15 mouse cellular contexts compared by ENCODE assay signal in genomic region chr19:46399372-46399771, GRCm38 (mm10). TPM values are rescaled to one million over a fixed set of nuclear protein-coding genes. Genes with fewer than 3 reads are reported as not detected.
DNase-seq lines count a peak whose midpoint lies in the region; ATAC-seq lines count a peak whose summit lies in the region.
"Had no signal": no experiment of that assay in that cellular context is flagged by ENCODE, and none has a peak within 500 bp of the region (broad histone marks: within the 10 kb centered on the region; RNA-seq: fewer than 3 reads in every experiment).

No protein-coding gene starts in this region.

- H3K36me3 ChIP-seq in forebrain, embryonic 12.5 days (replicated peaks) = peaks cover 32% of the 10 kb centered on the region
- H3K36me3 ChIP-seq in forebrain, embryonic 14.5 days (ENCODE audit: control insufficient read depth, insufficient read depth, low read length) = peaks cover 24% of the 10 kb centered on the region
- peaks cover 5% of the 10 kb centered on the region for H3K36me3 ChIP-seq in hindbrain, embryonic 16.5 days (ENCODE audit: control insufficient read depth, insufficient read depth, low read length)
- H3K36me3 ChIP-seq in hindbrain, embryonic 13.5 days = peaks cover 25% of the 10 kb centered on the region
- H3K36me3 ChIP-seq in lung, embryonic 15.5 days = peaks cover 24% of the 10 kb centered on the region

- H3K4me1 ChIP-seq in forebrain, embryonic 12.5 days = peaks cover 37% of the 10 kb centered on the region
- H3K4me1 ChIP-seq in forebrain, embryonic 14.5 days (ENCODE audit: control insufficient read depth, insufficient read depth, low read length) = peaks cover 20% of the 10 kb centered on the region
- H3K4me1 ChIP-seq in hindbrain, embryonic 16.5 days (ENCODE audit: control insufficient read depth, insufficient read depth, low read depth, low read length) = peaks cover 24% of the 10 kb centered on the region
- peaks cover 35% of the 10 kb centered on the region for H3K4me1 ChIP-seq in hindbrain, embryonic 13.5 days (replicated peaks)
- peaks cover 39% of the 10 kb centered on the region for H3K4me1 ChIP-seq in lung, embryonic 15.5 days

- no peak overlapping the region for H3K27ac ChIP-seq in forebrain, embryonic 12.5 days
- no peak overlapping the region for H3K27ac ChIP-seq in forebrain, embryonic 14.5 days (ENCODE audit: low read depth, low read length)
- H3K27ac ChIP-seq in hindbrain, embryonic 16.5 days (ENCODE audit: low read depth, low read length) = no peak overlapping the region
- H3K27ac ChIP-seq in hindbrain, embryonic 13.5 days = no peak overlapping the region
- no peak overlapping the region for H3K27ac ChIP-seq in lung, embryonic 15.5 days
- H3K27ac ChIP-seq: gastrocnemius, adult 2 months; liver, embryonic 15.5 days; neural tube, embryonic 12.5 days; stomach, postnatal 0 days had no signal

- ATAC-seq in forebrain, embryonic 12.5 days (ENCODE audit: low FRiP score) = no peak
- ATAC-seq in forebrain, embryonic 14.5 days = no peak
- no peak for ATAC-seq in hindbrain, embryonic 16.5 days
- no peak for ATAC-seq in hindbrain, embryonic 13.5 days (ENCODE audit: low FRiP score)
- ATAC-seq in lung, embryonic 15.5 days (ENCODE audit: borderline replicate concordance, extremely low read depth, low FRiP score, low TSS enrichment) = no peak
- no peak for ATAC-seq in granulocyte monocyte progenitor cell, adult 5-6 weeks (replicated peaks; ENCODE audit: poor library complexity, severe bottlenecking)

- no peaks in the 10 kb centered on the region for H3K27me3 ChIP-seq in forebrain, embryonic 12.5 days
- no peaks in the 10 kb centered on the region for H3K27me3 ChIP-seq in forebrain, embryonic 14.5 days (replicated peaks; ENCODE audit: control insufficient read depth, insufficient read depth, low read length)
- H3K27me3 ChIP-seq in hindbrain, embryonic 16.5 days (replicated peaks; ENCODE audit: control insufficient read depth, insufficient read depth, low read length) = no peaks in the 10 kb centered on the region
- no peaks in the 10 kb centered on the region for H3K27me3 ChIP-seq in hindbrain, embryonic 13.5 days
- no peaks in the 10 kb centered on the region for H3K27me3 ChIP-seq in lung, embryonic 15.5 days
- H3K27me3 ChIP-seq: liver, embryonic 15.5 days; neural tube, embryonic 12.5 days had no signal

- no peak for DNase-seq in forebrain, embryonic 14.5 days (ENCODE audit: low spot score)
- no peak for DNase-seq in lung, adult 18-20 months
- peak; percentile 44 to 59 for DNase-seq in kidney, postnatal 36 days
- DNase-seq: cerebellum, adult 2 months; gastrocnemius, adult 2 months; retina, postnatal 1 day; spleen, adult 18-20 months had no signal

- WGBS in forebrain, embryonic 12.5 days = 88% methylated on average over 6 of the region's 6 CpGs
- WGBS in forebrain, embryonic 14.5 days = 89% methylated on average over 6 of the region's 6 CpGs
- WGBS in hindbrain, embryonic 16.5 days = 74% methylated on average over 6 of the region's 6 CpGs
- 82% methylated on average over 6 of the region's 6 CpGs for WGBS in hindbrain, embryonic 13.5 days
- 74% methylated on average over 6 of the region's 6 CpGs for WGBS in lung, embryonic 15.5 days

- no peak overlapping the region for H3K4me3 ChIP-seq in forebrain, embryonic 12.5 days (replicated peaks)
- no peak overlapping the region for H3K4me3 ChIP-seq in forebrain, embryonic 14.5 days (ENCODE audit: low read depth, low read length)
- H3K4me3 ChIP-seq in hindbrain, embryonic 16.5 days (ENCODE audit: low read length) = no peak overlapping the region
- H3K4me3 ChIP-seq in hindbrain, embryonic 13.5 days = no peak overlapping the region
- no peak overlapping the region for H3K4me3 ChIP-seq in lung, embryonic 15.5 days
- H3K4me3 ChIP-seq: gastrocnemius, adult 2 months; liver, embryonic 15.5 days; neural tube, embryonic 12.5 days had no signal

- no peak overlapping the region for H3K4me2 ChIP-seq in forebrain, embryonic 12.5 days
- H3K4me2 ChIP-seq in forebrain, embryonic 14.5 days (ENCODE audit: low read length) = no peak overlapping the region
- H3K4me2 ChIP-seq in hindbrain, embryonic 16.5 days (ENCODE audit: low read length) = peak overlapping the region; percentile 17
- H3K4me2 ChIP-seq in hindbrain, embryonic 13.5 days = no peak overlapping the region
- peak overlapping the region; percentile 14; the same call in 1 of the 2 replicates for H3K4me2 ChIP-seq in lung, embryonic 15.5 days
- H3K4me2 ChIP-seq: liver, embryonic 15.5 days had no signal

- H3K9me3 ChIP-seq in forebrain, embryonic 12.5 days = no peaks in the 10 kb centered on the region
- no peaks in the 10 kb centered on the region for H3K9me3 ChIP-seq in forebrain, embryonic 14.5 days (replicated peaks; ENCODE audit: control insufficient read depth, low read length)
- no peaks in the 10 kb centered on the region for H3K9me3 ChIP-seq in hindbrain, embryonic 16.5 days (ENCODE audit: control insufficient read depth, low read length)
- H3K9me3 ChIP-seq in hindbrain, embryonic 13.5 days = no peaks in the 10 kb centered on the region
- H3K9me3 ChIP-seq in lung, embryonic 15.5 days = no peaks in the 10 kb centered on the region
- H3K9me3 ChIP-seq: liver, embryonic 15.5 days; neural tube, embryonic 12.5 days had no signal

- H3K9ac ChIP-seq in forebrain, embryonic 12.5 days = peak overlapping the region; percentile 12; the same call in 1 of the 2 replicates
- H3K9ac ChIP-seq in forebrain, embryonic 14.5 days (ENCODE audit: low read length) = no peak overlapping the region
- no peak overlapping the region for H3K9ac ChIP-seq in hindbrain, embryonic 16.5 days (ENCODE audit: low read depth, low read length)
- H3K9ac ChIP-seq in hindbrain, embryonic 13.5 days = no peak overlapping the region
- H3K9ac ChIP-seq in lung, embryonic 15.5 days = no peak overlapping the region
- H3K9ac ChIP-seq: liver, embryonic 15.5 days had no signal

RNA-seq across cellular contexts. Expression of gene Sufu, which starts 2.7 kb away (rescaled TPM):
- 38.7 and 44.1 TPM in 2 replicates for polyA plus RNA-seq in forebrain, embryonic 12.5 days (2016; fragmentation: Nextera tagmentation; extraction: Ambion mirVana)
- 21.8 and 27.8 TPM in 2 replicates for polyA plus RNA-seq in forebrain, embryonic 14.5 days (2014; fragmentation: Nextera tagmentation; extraction: Ambion mirVana)
- 19.8 and 24.2 TPM in 2 replicates for polyA plus RNA-seq in hindbrain, embryonic 16.5 days (2015; fragmentation: Nextera tagmentation; extraction: Ambion mirVana)
- 25.0 and 26.3 TPM in 2 replicates for polyA plus RNA-seq in hindbrain, embryonic 13.5 days (2015; fragmentation: Nextera tagmentation; extraction: Ambion mirVana)
- polyA plus RNA-seq in lung, embryonic 15.5 days (2015; fragmentation: Nextera tagmentation; extraction: Ambion mirVana) = 31.9 and 34.5 TPM in 2 replicates
- 20.9 and 22.8 TPM in 2 replicates for total RNA-seq in granulocyte monocyte progenitor cell, adult 5-6 weeks (2014; fragmentation: Nextera tagmentation)
- 7.2 and 9.0 TPM in 2 replicates for total RNA-seq in granulocyte monocyte progenitor cell, adult 5-6 weeks (2017)

RNA-seq across cellular contexts. Expression of gene Actr1a, which starts 3.8 kb away (rescaled TPM):
- 241 and 254 TPM in 2 replicates for polyA plus RNA-seq in forebrain, embryonic 12.5 days (2016; fragmentation: Nextera tagmentation; extraction: Ambion mirVana)
- polyA plus RNA-seq in forebrain, embryonic 14.5 days (2014; fragmentation: Nextera tagmentation; extraction: Ambion mirVana) = 402 and 428 TPM in 2 replicates
- polyA plus RNA-seq in hindbrain, embryonic 16.5 days (2015; fragmentation: Nextera tagmentation; extraction: Ambion mirVana) = 351 and 369 TPM in 2 replicates
- 310 and 317 TPM in 2 replicates for polyA plus RNA-seq in hindbrain, embryonic 13.5 days (2015; fragmentation: Nextera tagmentation; extraction: Ambion mirVana)
- polyA plus RNA-seq in lung, embryonic 15.5 days (2015; fragmentation: Nextera tagmentation; extraction: Ambion mirVana) = 137 and 139 TPM in 2 replicates
- total RNA-seq in granulocyte monocyte progenitor cell, adult 5-6 weeks (2014; fragmentation: Nextera tagmentation) = 86.7 and 93.2 TPM in 2 replicates
- total RNA-seq in granulocyte monocyte progenitor cell, adult 5-6 weeks (2017) = 75.8 and 79.7 TPM in 2 replicates

RNA-seq across cellular contexts. Expression of gene 2310034G01Rik, which starts 49.3 kb away (rescaled TPM):
- 1.4 and 1.8 TPM in 2 replicates for polyA plus RNA-seq in forebrain, embryonic 12.5 days (2016; fragmentation: Nextera tagmentation; extraction: Ambion mirVana)
- 1.8 and 2.2 TPM in 2 replicates for polyA plus RNA-seq in forebrain, embryonic 14.5 days (2014; fragmentation: Nextera tagmentation; extraction: Ambion mirVana)
- 2.4 TPM in 2 replicates for polyA plus RNA-seq in hindbrain, embryonic 16.5 days (2015; fragmentation: Nextera tagmentation; extraction: Ambion mirVana)
- 2.4 and 2.7 TPM in 2 replicates for polyA plus RNA-seq in hindbrain, embryonic 13.5 days (2015; fragmentation: Nextera tagmentation; extraction: Ambion mirVana)
- polyA plus RNA-seq in lung, embryonic 15.5 days (2015; fragmentation: Nextera tagmentation; extraction: Ambion mirVana) = 2.0 and 2.4 TPM in 2 replicates
- 2.3 and 5.6 TPM in 2 replicates for total RNA-seq in granulocyte monocyte progenitor cell, adult 5-6 weeks (2014; fragmentation: Nextera tagmentation)
- 1.4 and 2.3 TPM in 2 replicates for total RNA-seq in granulocyte monocyte progenitor cell, adult 5-6 weeks (2017)

RNA-seq across cellular contexts. Expression of gene Mfsd13a, which starts 58.5 kb away (rescaled TPM):
- 8.8 and 9.3 TPM in 2 replicates for polyA plus RNA-seq in forebrain, embryonic 12.5 days (2016; fragmentation: Nextera tagmentation; extraction: Ambion mirVana)
- polyA plus RNA-seq in forebrain, embryonic 14.5 days (2014; fragmentation: Nextera tagmentation; extraction: Ambion mirVana) = 7.2 TPM in 2 replicates
- 13.0 and 13.4 TPM in 2 replicates for polyA plus RNA-seq in hindbrain, embryonic 16.5 days (2015; fragmentation: Nextera tagmentation; extraction: Ambion mirVana)
- polyA plus RNA-seq in hindbrain, embryonic 13.5 days (2015; fragmentation: Nextera tagmentation; extraction: Ambion mirVana) = 8.2 and 11.2 TPM in 2 replicates
- polyA plus RNA-seq in lung, embryonic 15.5 days (2015; fragmentation: Nextera tagmentation; extraction: Ambion mirVana) = 10.1 and 10.5 TPM in 2 replicates
- total RNA-seq in granulocyte monocyte progenitor cell, adult 5-6 weeks (2014; fragmentation: Nextera tagmentation) = 71.4 and 82.0 TPM in 2 replicates
- total RNA-seq in granulocyte monocyte progenitor cell, adult 5-6 weeks (2017) = 15.7 and 18.7 TPM in 2 replicates

Comparison
In these comparisons a context has a peak if more than half of its experiments do, and no peak if none do; other contexts are left out.
1. H3K4me2 ChIP-seq: peak in hindbrain, embryonic 16.5 days (single experiment) and lung, embryonic 15.5 days (single experiment); none in forebrain, embryonic 12.5 days (single experiment), forebrain, embryonic 14.5 days (single experiment) and hindbrain, embryonic 13.5 days (single experiment).
2. DNase-seq: peak in kidney, postnatal 36 days (2 of 2); none in forebrain, embryonic 14.5 days (single experiment) and lung, adult 18-20 months (0 of 2).